Mouse (Mus musculus) lung, postnatal 0 days (tissue): ENCODE data around the gene Elmo1.
A peak's percentile ranks its signal among the peaks of the same experiment; 100 is the strongest.

ENCODE experiments used
- CTCF ChIP-seq: IDR thresholded peaks from 2 replicates; pipeline ENCODE4 v1.5.1; 2016; ENCODE audit warnings: antibody characterized with exemption, mild to moderate bottlenecking
- EP300 ChIP-seq: IDR thresholded peaks from 2 replicates; pipeline ENCODE4 v1.6.1; 2016; ENCODE audit warnings: antibody characterized with exemption, mild to moderate bottlenecking, control low read depth

DNA sequence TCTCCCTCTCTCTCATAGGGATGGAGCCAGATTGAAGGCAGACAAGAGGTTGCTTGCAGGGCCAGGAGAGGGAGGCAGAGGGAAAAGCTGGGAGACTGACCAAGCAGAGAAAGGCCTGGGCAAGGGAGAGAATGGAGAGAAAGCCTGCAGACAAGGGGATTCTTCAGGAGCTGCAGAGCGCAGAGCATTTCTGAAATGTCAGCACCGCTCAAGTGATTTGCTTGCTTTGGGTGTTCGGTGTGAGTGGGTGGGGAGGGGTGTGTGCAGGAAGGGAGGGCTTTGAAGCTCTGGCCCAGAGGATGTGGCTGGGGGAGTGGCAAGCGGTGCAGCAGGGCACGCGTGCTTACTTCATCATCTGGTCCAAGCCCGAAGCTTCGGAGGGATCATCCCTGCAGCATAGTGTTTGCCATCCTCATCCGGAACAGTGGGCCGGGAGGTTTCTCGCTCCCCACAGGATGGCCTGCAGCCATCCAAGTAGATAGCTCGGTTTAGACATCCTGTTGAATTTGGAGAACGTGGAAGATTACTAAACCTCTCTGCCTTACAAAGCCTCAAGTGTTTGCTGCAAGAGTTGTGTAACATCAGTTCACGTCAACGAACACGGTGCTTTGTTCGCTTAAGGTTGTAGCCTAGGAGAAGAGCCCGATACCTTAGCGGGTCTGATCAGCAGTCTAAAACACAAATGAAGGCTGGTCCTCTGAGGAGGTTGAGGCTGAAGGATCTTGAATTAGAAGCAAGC, 3.1 kb downstream of the Elmo1 start:
- TF ChIP-seq CTCF (peak; percentile 69), EP300 (0 out of 2 replicates have a peak, but pooled peaks have one; percentile 48)
